Mouse (Mus musculus) cortical plate, adult 2 months (tissue): ENCODE results near the gene Dkkl1. TPM values are rescaled to one million over a fixed set of nuclear protein-coding genes. Genes with fewer than 3 reads are reported as not detected.

ENCODE experiments used
- H3K27ac ChIP-seq: fragments of 200-500 bp; 2 replicates; pipeline ENCODE4 v1.5.1; 2012; ENCODE audit warnings: low read length, control low read depth, inconsistent platforms; ENCODE audit not compliant: insufficient read depth
- H3K4me1 ChIP-seq: fragments of 200-500 bp; 2 replicates; pipeline ENCODE4 v1.6.1; 2011; ENCODE audit warnings: low read length; ENCODE audit not compliant: control insufficient read depth, insufficient read depth
- H3K4me3 ChIP-seq: fragments of 200-500 bp; 2 replicates; pipeline ENCODE4 v1.5.1; 2011; ENCODE audit warnings: mild to moderate bottlenecking, low read length, control low read depth; ENCODE audit not compliant: insufficient read depth
- CTCF ChIP-seq: fragments of 200-500 bp; IDR thresholded peaks from 2 replicates; pipeline ENCODE4 v1.5.1; 2011; ENCODE audit warnings: mild to moderate bottlenecking, control low read depth, low read length; ENCODE audit not compliant: insufficient read depth; ENCODE audit errors: extremely low read depth
- POLR2A ChIP-seq: fragments of 200-500 bp; IDR thresholded peaks from 2 replicates; pipeline ENCODE4 v1.6.1; 2011; ENCODE audit warnings: mild to moderate bottlenecking, low read length, control low read depth; ENCODE audit not compliant: insufficient read depth; ENCODE audit errors: extremely low read depth
- polyA plus RNA-seq: library from polyadenylated mRNA; depleted of rRNA; stranded (reverse); fragments of >200 nt; gene quantifications from 2 replicates; pipeline ENCODE4 v1.2.3, GENCODE M21; 2012

Dkkl1 gene
- polyA plus RNA-seq, 1 experiment, result 41.4 TPM

DNA sequence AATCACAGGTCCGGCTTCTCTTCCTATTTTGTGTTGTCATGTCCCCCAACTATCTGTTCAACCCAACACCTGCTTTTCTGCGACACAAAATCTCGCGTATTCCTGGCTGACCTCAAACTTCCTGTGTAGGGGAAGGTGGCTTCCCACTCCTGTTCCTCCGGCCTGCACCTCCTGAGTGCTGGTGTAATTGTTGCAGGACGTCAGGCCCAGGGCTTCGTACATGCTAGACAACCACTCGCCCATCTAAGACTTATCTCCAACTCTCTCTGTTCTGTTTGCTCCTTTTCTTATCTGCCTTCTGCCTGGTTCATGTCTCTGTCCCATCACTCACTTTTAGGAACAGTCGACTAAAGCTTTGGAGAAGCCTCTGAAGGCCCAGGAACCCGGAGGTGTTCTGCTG is 877 bp downstream of the Dkkl1 start:
- no peak overlapping the region for H3K27ac ChIP-seq
- no peaks in the 10 kb centered on the region for H3K4me1 ChIP-seq
- H3K4me3 ChIP-seq, result peak overlapping the region; percentile 42
- TF ChIP-seq CTCF, result no peak
- TF ChIP-seq POLR2A, result no peak

DNA sequence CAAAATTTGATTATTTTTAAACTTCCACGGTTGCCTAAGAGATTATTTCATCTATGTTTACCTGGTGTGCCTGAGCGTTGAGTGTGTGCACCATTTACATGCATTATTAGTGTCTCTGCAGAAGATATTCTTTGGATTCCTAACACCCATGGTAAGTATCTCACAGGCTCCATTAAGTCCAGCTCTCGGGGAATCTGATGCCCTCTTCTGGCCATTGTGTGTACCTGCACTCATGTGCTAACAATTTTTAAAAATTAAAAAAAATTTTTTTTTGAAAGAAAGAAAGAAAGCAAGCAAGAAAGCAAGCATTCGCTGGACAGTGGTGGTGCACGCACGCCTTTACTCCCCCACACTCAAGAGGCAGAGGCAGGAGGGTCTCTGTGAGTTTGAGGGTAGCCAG is 3.7 kb downstream of the Dkkl1 start:
- Histone ChIP-seq H3K4me1 (peaks cover 2% of the 10 kb centered on the region; the same call in 1 of the 2 replicates), H3K27ac (no peak overlapping the region), H3K4me3 (no peak overlapping the region)
- TF ChIP-seq CTCF, result no peak
- TF ChIP-seq POLR2A, result no peak

DNA sequence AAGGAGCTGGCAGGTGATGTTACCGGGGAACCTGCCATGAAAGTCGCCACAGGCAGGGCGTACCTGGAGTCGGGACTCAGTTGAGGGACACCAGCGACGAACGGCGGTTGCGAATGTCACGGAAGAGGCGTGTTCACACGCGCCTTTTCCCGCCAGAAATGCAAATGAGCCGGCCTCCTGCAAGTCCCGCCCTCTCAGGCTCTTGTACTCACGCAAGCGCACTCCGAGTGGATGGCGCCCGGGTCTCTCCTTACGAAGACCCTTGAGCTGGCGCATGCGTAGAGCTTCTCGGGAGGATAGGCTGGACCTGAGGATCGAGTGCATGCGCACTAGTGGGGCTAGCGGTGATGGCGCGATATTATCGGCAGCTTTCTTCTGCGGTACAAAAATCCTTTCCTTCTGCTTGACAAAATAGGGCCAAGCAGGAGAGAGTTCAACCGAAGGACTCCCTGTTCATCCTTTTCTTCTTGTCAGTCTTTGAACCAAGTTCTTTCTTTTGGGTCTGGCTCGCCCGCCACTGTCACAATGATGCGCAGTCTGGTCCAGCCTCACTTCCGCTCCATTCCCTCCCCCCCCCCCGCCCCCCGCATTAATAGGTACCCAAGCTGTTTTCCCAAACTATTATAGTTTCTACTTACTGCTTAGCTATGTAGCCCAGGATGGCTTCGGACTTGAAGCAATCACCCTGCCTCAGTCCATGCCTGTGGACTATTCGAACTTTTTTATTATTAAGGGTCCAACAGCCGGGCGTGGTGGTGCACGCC is 7.4 kb downstream of the Dkkl1 start, which contains the start of gene Ccdc155:
TSS of gene Ccdc155 (minus strand) at position 513 of the 764 bp plus-strand sequence.
- Histone ChIP-seq H3K4me3 (peak within 1 kb of the TSS; percentile 36), H3K4me1 (peaks cover 2% of the 10 kb centered on the region; the same call in 1 of the 2 replicates), H3K27ac (no peak within 1 kb of the TSS)
- peak; percentile 92 for TF ChIP-seq POLR2A
- no peak for TF ChIP-seq CTCF

DNA sequence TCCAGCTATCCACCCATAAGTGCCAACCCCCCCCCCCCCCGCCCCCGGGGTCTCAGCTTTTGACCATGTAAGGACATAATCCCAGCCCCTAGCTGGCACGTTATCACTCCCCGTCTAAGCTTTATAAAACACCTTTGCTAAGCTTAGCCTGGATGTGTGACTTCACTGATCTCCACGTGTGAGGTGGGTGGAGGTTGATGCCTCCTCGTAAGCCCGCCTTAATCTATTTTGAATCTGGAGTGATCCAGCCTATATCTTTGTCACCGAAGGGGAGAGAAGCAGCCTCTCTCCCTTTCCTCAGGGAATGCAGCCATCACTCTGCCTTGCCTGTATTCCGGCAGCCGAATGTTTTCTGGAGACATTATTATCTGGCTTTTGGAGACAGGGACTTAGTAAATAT is 9.3 kb downstream of the Dkkl1 start:
- TF ChIP-seq CTCF (no peak), POLR2A (peak; percentile 63; the same call in 1 of the 2 replicates)
- H3K4me3 ChIP-seq, result no peak overlapping the region
- H3K27ac ChIP-seq, result 0 out of 2 replicates have a peak overlapping the region, but pooled peaks have one; percentile 63
- peaks cover 2% of the 10 kb centered on the region; the same call in 1 of the 2 replicates for H3K4me1 ChIP-seq

DNA sequence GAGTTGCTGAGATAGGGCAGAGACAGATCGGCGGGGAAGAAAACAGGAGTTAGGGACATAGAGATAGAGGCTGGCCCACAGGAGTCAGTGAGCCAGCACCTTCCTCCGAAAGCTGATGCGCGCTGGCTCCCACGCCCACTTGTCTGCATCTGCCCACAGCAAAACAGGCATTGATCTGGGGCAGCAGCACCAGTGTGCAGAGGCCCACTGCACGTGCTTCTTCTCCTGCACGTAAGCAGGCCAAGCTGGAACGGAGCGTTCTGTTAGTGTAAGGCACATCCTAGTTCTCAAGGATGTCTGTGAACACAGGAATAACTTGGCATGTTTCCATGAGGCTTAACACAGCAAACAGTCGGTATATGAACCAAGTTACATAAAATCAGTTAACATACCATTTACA is 13.0 kb downstream of the Dkkl1 start:
- Histone ChIP-seq H3K4me1 (0 out of 2 replicates have a peak, but pooled peaks cover 2% of the 10 kb centered on the region), H3K27ac (peak overlapping the region; percentile 9; the same call in 1 of the 2 replicates), H3K4me3 (no peak overlapping the region)
- TF ChIP-seq POLR2A, result no peak
- TF ChIP-seq CTCF, result no peak

DNA sequence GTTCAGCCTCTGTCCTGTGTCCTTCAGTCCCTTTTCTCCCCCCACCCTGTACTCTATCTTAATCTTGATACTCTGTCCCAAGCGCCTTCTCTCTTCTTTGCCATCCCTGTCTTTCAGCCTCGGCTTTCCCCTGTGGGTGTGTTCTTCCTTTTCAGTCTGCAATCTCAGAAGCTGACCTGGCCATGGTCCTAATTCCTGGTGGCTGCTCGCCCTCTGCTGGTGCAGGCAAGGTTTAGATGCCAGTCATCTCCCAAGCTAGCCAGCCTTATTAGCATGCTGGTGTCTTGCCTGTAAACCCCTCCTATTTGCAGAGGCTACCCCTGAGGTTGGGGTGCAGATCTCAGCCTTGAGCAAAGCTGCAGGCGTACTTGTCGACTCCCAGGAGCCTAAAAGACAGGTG is 13.5 kb downstream of the Dkkl1 start:
- 0 out of 2 replicates have a peak, but pooled peaks cover 2% of the 10 kb centered on the region for H3K4me1 ChIP-seq

DNA sequence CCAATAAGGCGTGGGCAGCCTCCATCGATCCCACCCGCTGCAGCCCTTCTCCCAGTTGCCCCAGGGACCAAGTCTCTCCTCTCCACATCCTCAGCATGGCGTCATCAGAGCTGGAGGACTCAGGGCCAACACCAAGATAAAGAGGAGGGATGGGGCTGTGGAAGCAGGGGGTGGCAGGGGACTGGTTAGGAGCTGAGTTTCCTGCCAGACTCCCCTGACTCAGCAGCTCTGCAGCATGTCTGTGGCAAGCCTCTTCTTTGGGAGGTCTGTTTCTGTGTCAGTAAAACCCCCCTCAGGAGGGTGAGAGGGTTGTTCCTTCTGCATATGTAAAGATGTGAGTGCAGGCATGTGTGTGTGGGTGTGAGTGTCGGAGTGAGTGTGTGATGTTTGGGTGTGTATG is 15.0 kb downstream of the Dkkl1 start:
- Histone ChIP-seq H3K27ac (peak overlapping the region; percentile 16; the same call in 1 of the 2 replicates), H3K4me1 (0 out of 2 replicates have a peak, but pooled peaks cover 2% of the 10 kb centered on the region)
- no peak for TF ChIP-seq POLR2A
- TF ChIP-seq CTCF, result no peak

More for the DNA sequence above, 13.5 kb downstream of the Dkkl1 start:
- no peak overlapping the region for H3K4me3 ChIP-seq
- peak overlapping the region; percentile 9; the same call in 1 of the 2 replicates for H3K27ac ChIP-seq
- TF ChIP-seq POLR2A, result no peak
- peak; percentile 92 for TF ChIP-seq CTCF

DNA sequence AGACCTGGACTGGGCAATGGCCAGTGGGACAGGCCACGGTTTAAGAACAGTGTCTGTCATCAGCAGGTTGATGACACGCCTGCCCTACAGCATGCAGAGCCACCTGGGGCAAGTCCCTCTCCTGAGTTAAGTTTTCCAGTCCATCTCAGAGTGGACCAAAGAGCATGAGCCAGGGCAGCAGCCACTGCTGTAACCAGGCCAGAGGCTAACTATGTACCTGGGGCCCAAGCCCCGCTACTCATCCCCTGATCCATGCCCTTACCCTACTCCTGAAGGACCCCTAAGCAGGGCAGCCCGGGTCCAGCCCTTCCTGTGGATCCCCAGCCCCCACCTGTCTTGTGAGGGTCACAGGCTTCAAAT is 15.8 kb downstream of the Dkkl1 start:
- no peak overlapping the region for H3K4me3 ChIP-seq
- H3K27ac ChIP-seq, result no peak overlapping the region
- H3K4me1 ChIP-seq, result 0 out of 2 replicates have a peak, but pooled peaks cover 2% of the 10 kb centered on the region
- TF ChIP-seq POLR2A (no peak), CTCF (no peak)

More for the DNA sequence above, 15.0 kb downstream of the Dkkl1 start:
- no peak overlapping the region for H3K4me3 ChIP-seq

DNA sequence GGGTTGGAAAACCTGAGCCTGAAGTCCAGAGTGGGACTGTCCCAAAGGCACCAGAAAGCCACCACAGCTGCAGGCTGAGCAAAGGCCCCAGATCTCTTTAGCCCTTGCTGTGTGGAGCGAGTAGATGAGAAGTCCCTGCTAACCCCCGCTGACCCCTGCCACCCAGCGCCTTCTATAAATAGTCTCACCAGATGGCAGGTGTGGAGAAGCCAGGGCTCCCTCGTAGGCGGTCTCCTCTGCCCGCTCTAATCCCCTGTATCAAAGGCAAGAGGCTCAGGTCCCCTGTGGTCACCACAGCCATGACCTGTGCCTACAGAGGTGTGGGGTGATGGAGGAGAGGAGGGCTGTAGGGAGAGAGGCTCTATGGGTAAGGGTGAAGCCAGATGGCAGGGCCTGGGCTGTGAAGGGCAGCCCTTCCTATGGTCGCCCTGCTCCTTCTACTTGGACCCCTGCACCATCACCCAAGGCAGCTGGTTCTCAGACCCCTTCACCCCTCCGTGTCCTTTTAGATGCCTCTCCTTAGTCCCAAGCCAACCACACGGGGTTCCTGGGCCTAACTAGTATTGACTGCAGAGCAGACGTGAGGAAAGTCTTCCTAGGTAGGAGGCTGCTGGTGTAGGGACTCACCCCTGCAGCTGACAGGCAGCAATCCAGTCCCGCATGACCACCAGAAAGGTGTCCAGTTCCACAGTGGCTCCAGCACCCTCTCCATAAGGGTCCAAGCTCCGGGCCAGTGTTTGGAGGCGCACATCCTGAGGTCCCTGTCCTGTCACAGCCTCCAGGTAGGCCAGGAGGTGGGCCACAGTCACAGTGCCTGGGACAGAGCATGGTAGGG is 16.4 kb downstream of the Dkkl1 start:
- H3K4me1 ChIP-seq, result 0 out of 2 replicates have a peak, but pooled peaks cover 2% of the 10 kb centered on the region
- TF ChIP-seq POLR2A, result no peak
- no peak for TF ChIP-seq CTCF
- no peak overlapping the region for H3K4me3 ChIP-seq
- no peak overlapping the region for H3K27ac ChIP-seq
